Mouse (Mus musculus) cerebellum, adult 2 months (tissue): ENCODE data around the gene Sh3pxd2a.

ENCODE experiments used
- CTCF ChIP-seq: fragments of 200-500 bp; IDR thresholded peaks from 2 replicates; pipeline ENCODE4 v1.5.1; 2011; ENCODE audit warnings: low read depth, mild to moderate bottlenecking, control low read depth, low read length, moderate library complexity, borderline replicate concordance; ENCODE audit not compliant: insufficient read depth
- POLR2A ChIP-seq: fragments of 200-500 bp; IDR thresholded peaks from 2 replicates; pipeline ENCODE4 v1.6.1; 2011; ENCODE audit warnings: low read length, control low read depth, borderline replicate concordance; ENCODE audit not compliant: insufficient read depth

DNA sequence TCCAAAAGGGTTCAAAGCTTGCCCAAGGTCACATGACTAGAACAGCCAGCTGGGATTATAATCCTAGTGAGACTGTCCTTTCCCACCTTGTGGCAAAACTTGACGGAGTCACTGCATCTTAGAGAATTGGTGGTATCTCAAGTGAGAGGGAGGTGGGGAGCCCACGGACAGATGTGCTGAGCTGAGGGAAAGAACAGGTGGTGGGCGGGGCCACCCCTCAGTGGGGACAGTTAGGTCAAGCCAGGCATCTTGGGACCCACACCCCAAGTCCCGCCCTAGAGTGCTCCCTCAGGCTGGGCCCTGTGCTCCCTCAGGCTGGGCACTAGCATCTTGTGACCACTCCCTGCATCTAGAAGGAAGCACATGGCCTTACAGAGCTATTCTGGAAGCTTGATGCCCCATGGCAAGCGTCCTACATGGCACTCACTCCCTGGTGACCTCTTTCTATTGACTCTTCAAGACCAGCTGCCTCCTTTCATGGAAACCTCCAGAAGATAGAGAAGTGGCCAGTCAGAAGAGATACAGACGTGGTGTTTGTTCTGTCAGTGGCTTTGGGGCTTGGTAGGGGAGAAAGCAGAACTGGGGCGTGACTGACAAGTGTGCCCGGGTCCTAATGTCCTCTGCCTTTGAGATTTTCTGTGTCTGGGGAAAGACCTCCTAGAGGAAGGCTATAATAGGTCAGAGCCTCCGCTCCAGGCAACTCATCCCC, 24.3 kb downstream of the Sh3pxd2a start:
- TF ChIP-seq CTCF, result no peak
- TF ChIP-seq POLR2A, result no peak
